Mouse (Mus musculus): Measurements from ENCODE around the gene Src. TPM values are rescaled to one million over a fixed set of nuclear protein-coding genes. Genes with fewer than 3 reads are reported as not detected.
A peak's percentile ranks its signal among the peaks of the same experiment; 100 is the strongest.

Gene Src
- polyA plus RNA-seq, 1 experiment from 2014 or later, result 32.5 TPM

DNA sequence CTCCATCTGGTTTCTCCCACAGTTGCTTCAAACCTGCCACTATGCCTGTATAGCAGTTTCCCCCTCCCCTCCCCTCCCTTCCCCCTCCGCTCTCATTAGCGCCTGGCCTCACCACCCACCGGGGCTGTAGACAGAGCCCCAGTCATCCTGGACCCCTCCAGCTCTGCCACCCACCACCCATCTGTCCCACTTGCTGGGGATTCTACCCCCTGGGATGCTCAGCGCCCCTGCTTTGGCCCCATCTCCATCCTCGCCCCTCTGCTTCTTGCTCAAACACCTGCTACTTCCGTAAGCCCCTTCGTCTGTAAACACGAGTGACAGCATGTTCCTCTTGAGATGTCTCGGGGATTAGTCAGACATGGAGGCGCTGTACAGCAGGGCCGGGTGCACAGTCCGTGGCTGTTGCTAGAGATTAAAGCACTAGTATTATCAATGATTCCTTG is 69.5 kb downstream of the Src start:
- peaks cover 27% of the 10 kb centered on the region for H3K4me1 ChIP-seq (replicated peaks)
- H3K9me3 ChIP-seq, result no peaks in the 10 kb centered on the region
- H3K27ac ChIP-seq (replicated peaks), result peak overlapping the region; percentile 59
- 0 out of 2 replicates have a peak, but pooled peaks have one; percentile 50 for ATAC-seq (ENCODE audit: low read depth)
- H3K4me3 ChIP-seq, result no peak overlapping the region
- WGBS, result 14% methylated on average over 12 of the region's 12 CpGs
- no peaks in the 10 kb centered on the region for H3K36me3 ChIP-seq
- peak overlapping the region; percentile 2; the same call in 1 of the 2 replicates for H3K9ac ChIP-seq
- H3K4me2 ChIP-seq, result 0 out of 2 replicates have a peak overlapping the region, but pooled peaks have one; percentile 0
- no peaks in the 10 kb centered on the region for H3K27me3 ChIP-seq

DNA sequence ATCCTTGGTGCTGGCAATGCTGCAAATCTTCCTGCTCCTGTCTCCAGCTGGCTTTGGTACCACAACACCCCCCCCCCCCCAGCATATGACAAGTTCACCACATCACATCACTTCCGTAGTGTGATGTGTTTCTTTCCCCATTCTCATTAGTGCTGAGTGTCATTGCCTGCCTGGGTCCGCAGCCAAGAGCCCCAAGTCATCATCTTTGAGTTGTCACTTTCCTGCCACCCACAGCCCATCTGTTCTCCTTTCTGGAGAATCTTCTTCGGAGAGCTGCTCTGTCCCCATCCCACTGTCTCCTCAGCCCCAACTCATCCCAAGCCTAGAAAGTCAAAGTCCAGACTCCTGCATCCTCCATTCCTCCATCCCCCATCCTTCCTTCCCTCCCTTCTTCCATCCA is 75.0 kb downstream of the Src start:
- Histone ChIP-seq H3K4me2 (no peak overlapping the region), H3K9ac (no peak overlapping the region), H3K27me3 (no peaks in the 10 kb centered on the region), H3K9me3 (no peaks in the 10 kb centered on the region), H3K4me3 (no peak overlapping the region), H3K36me3 (no peaks in the 10 kb centered on the region), H3K27ac (replicated peaks) (no peak overlapping the region), H3K4me1 (replicated peaks) (peaks cover 8% of the 10 kb centered on the region)
- 89% methylated on average over 3 of the region's 3 CpGs for WGBS
- ATAC-seq (ENCODE audit: low read depth), result no peak

- no peak overlapping the region for H3K4me2 ChIP-seq
- H3K27ac ChIP-seq (replicated peaks), result 0 out of 2 replicates have a peak overlapping the region, but pooled peaks have one; percentile 23
- ATAC-seq (ENCODE audit: low read depth), result 0 out of 2 replicates have a peak, but pooled peaks have one; percentile 42
- H3K9ac ChIP-seq, result no peak overlapping the region
- H3K36me3 ChIP-seq, result no peaks in the 10 kb centered on the region
- no peaks in the 10 kb centered on the region for H3K9me3 ChIP-seq
- 9% methylated on average over 4 of the region's 4 CpGs for WGBS
- peaks cover 17% of the 10 kb centered on the region for H3K4me1 ChIP-seq (replicated peaks)
- H3K27me3 ChIP-seq, result no peaks in the 10 kb centered on the region
- no peak overlapping the region for H3K4me3 ChIP-seq
Measured at GRCm38 (mm10) chr2:157498529-157498928, 80.3 kb downstream of the Src start.

GRCm38 (mm10) chr2:157500364-157500763 is 82.1 kb downstream of the Src start:
- no peak overlapping the region for H3K9ac ChIP-seq
- no peak for ATAC-seq (ENCODE audit: low read depth)
- H3K4me1 ChIP-seq (replicated peaks), result peaks cover 17% of the 10 kb centered on the region
- no peaks in the 10 kb centered on the region for H3K36me3 ChIP-seq
- H3K4me3 ChIP-seq, result no peak overlapping the region
- H3K27me3 ChIP-seq, result no peaks in the 10 kb centered on the region
- no peak overlapping the region for H3K27ac ChIP-seq (replicated peaks)
- WGBS, result 86% methylated on average over 2 of the region's 2 CpGs
- no peaks in the 10 kb centered on the region for H3K9me3 ChIP-seq
- H3K4me2 ChIP-seq, result no peak overlapping the region

- Histone ChIP-seq H3K27me3 (no peaks in the 10 kb centered on the region), H3K4me3 (no peak overlapping the region), H3K9me3 (no peaks in the 10 kb centered on the region), H3K9ac (no peak overlapping the region), H3K27ac (replicated peaks) (no peak overlapping the region), H3K4me1 (replicated peaks) (peaks cover 19% of the 10 kb centered on the region), H3K36me3 (no peaks in the 10 kb centered on the region), H3K4me2 (no peak overlapping the region)
- 87% methylated on average over 4 of the region's 4 CpGs for WGBS
- no peak for ATAC-seq (ENCODE audit: low read depth)
Measured at GRCm38 (mm10) chr2:157501324-157501723, 83.1 kb downstream of the Src start.

DNA sequence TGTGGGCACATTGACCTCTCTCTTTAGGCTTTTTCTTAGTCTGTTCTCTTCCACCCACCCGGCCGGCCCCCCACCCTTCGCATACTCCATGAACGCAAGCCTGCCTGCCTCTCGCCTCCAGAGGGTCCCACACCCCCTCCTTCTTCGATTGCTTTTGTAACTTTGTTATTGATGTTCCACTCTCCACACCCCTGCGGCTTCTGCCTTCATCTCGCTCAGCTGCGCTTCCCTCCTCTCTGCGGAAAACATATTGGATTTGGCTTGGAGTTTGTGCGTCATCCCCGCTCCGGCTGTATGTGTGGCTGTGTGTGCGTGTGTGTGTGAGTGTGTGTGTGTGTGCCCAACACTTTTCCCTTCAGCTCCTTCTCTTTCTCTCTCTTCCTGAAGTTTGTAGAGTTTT is 88.5 kb downstream of the Src start:
- Histone ChIP-seq H3K4me1 (replicated peaks) (peaks cover 26% of the 10 kb centered on the region), H3K9me3 (no peaks in the 10 kb centered on the region), H3K36me3 (no peaks in the 10 kb centered on the region), H3K4me3 (no peak overlapping the region), H3K4me2 (peak overlapping the region; percentile 32), H3K27me3 (no peaks in the 10 kb centered on the region), H3K9ac (0 out of 2 replicates have a peak overlapping the region, but pooled peaks have one; percentile 34), H3K27ac (replicated peaks) (no peak overlapping the region)
- 13% methylated on average over 14 of the region's 14 CpGs for WGBS
- ATAC-seq (ENCODE audit: low read depth), result 0 out of 2 replicates have a peak, but pooled peaks have one; percentile 51

- WGBS, result 82% methylated on average over 5 of the region's 5 CpGs
- no peak overlapping the region for H3K27ac ChIP-seq (replicated peaks)
- no peaks in the 10 kb centered on the region for H3K27me3 ChIP-seq
- H3K9me3 ChIP-seq, result no peaks in the 10 kb centered on the region
- H3K4me3 ChIP-seq, result no peak overlapping the region
- no peak for ATAC-seq (ENCODE audit: low read depth)
- H3K4me2 ChIP-seq, result no peak overlapping the region
- peaks cover 36% of the 10 kb centered on the region for H3K4me1 ChIP-seq (replicated peaks)
- H3K36me3 ChIP-seq, result no peaks in the 10 kb centered on the region
- no peak overlapping the region for H3K9ac ChIP-seq
Measured at GRCm38 (mm10) chr2:157509182-157509581, 90.9 kb downstream of the Src start.

GRCm38 (mm10) chr2:157510031-157510430 is 91.8 kb downstream of the Src start:
- Histone ChIP-seq H3K9me3 (no peaks in the 10 kb centered on the region), H3K27ac (replicated peaks) (no peak overlapping the region), H3K4me3 (no peak overlapping the region), H3K36me3 (no peaks in the 10 kb centered on the region), H3K27me3 (no peaks in the 10 kb centered on the region), H3K4me2 (no peak overlapping the region), H3K4me1 (replicated peaks) (peaks cover 44% of the 10 kb centered on the region), H3K9ac (no peak overlapping the region)
- no peak for ATAC-seq (ENCODE audit: low read depth)
- 80% methylated on average over 4 of the region's 4 CpGs for WGBS

DNA sequence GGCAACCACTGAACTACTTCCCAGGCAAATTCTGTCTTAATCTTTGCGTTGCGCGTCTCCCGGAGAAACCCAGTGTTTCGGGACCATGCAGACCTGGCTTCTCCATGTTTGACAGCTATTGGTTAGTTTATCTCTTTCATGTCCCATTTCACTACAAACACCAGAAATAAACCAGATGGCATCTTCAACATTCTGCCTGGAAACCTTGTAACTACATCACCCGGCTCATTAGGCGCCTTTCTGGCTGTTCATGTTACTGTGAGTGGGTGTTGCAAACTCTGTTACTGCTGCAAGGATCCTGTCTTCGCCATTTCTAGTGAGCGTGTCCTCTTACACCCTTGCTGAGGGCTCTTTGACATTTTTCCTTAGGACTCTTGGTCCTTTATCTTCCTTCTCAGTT is 94.6 kb downstream of the Src start:
- H3K4me3 ChIP-seq, result no peak overlapping the region
- H3K27ac ChIP-seq (replicated peaks), result no peak overlapping the region
- no peak overlapping the region for H3K4me2 ChIP-seq
- H3K36me3 ChIP-seq, result no peaks in the 10 kb centered on the region
- H3K9ac ChIP-seq, result no peak overlapping the region
- ATAC-seq (ENCODE audit: low read depth), result no peak
- no peaks in the 10 kb centered on the region for H3K9me3 ChIP-seq
- no peaks in the 10 kb centered on the region for H3K27me3 ChIP-seq
- H3K4me1 ChIP-seq (replicated peaks), result peaks cover 34% of the 10 kb centered on the region
- WGBS, result 90% methylated on average over 9 of the region's 9 CpGs

DNA sequence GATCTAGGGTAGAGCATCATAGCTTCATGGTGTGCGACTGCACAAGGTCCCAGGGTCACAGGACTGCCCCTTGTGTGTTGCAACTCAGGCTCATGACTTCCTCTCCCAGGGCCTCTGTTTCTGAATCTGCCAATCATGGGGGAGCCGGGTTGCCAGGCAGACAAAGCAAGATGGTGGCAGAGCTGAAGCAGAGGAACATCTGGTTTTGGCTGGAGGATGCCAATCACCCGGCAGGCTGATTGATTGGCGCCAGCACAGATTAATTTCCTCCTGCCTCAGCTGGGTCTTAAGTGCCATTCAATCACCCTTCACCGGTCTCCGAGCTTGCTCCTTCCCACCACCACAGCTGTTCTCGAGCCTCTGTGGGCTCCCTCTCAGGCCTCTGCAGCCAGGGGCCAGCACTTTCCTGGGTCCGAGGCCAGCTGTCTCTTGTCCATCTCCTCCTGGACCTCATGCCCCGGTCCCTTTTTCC is 95.5 kb downstream of the Src start:
- no peaks in the 10 kb centered on the region for H3K9me3 ChIP-seq
- no peak overlapping the region for H3K4me3 ChIP-seq
- H3K9ac ChIP-seq, result no peak overlapping the region
- no peaks in the 10 kb centered on the region for H3K27me3 ChIP-seq
- ATAC-seq (ENCODE audit: low read depth), result no peak
- 45% methylated on average over 9 of the region's 9 CpGs for WGBS
- H3K36me3 ChIP-seq, result no peaks in the 10 kb centered on the region
- H3K4me2 ChIP-seq, result no peak overlapping the region
- H3K27ac ChIP-seq (replicated peaks), result peak overlapping the region; percentile 33; the same call in 1 of the 2 replicates
- H3K4me1 ChIP-seq (replicated peaks), result peaks cover 43% of the 10 kb centered on the region

- H3K27ac ChIP-seq (replicated peaks), result peak overlapping the region; percentile 33; the same call in 1 of the 2 replicates
- ATAC-seq (ENCODE audit: low read depth), result no peak
- H3K4me3 ChIP-seq, result no peak overlapping the region
- no peak overlapping the region for H3K9ac ChIP-seq
- no peaks in the 10 kb centered on the region for H3K9me3 ChIP-seq
- WGBS, result 16% methylated on average over 4 of the region's 4 CpGs
- no peaks in the 10 kb centered on the region for H3K36me3 ChIP-seq
- H3K4me2 ChIP-seq, result no peak overlapping the region
- peaks cover 45% of the 10 kb centered on the region for H3K4me1 ChIP-seq (replicated peaks)
- no peaks in the 10 kb centered on the region for H3K27me3 ChIP-seq
Measured at GRCm38 (mm10) chr2:157514353-157514752, 96.1 kb downstream of the Src start.

DNA sequence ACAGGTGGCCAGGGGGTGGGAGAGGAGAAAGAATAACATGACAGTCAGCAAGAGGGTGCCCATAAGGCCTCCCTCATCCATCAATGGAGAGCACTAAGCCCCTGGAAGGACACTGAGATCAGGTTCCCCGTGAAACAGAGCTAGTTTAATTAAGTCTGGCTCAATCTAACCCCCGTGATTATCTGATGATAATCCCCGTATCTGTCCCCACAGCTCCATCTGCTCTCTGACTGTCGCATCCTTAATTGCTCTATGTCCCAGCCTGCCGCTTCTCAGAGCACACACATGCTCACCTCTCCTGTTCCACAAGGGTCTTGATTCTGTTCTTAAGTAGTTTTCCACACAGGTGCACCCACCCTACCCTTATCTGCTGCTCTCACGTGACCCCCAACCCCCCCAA is 99.3 kb downstream of the Src start:
- Histone ChIP-seq H3K9ac (no peak overlapping the region), H3K9me3 (no peaks in the 10 kb centered on the region), H3K36me3 (no peaks in the 10 kb centered on the region), H3K27me3 (no peaks in the 10 kb centered on the region), H3K4me1 (replicated peaks) (peaks cover 55% of the 10 kb centered on the region), H3K4me3 (no peak overlapping the region), H3K4me2 (no peak overlapping the region), H3K27ac (replicated peaks) (no peak overlapping the region)
- ATAC-seq (ENCODE audit: low read depth), result no peak
- 54% methylated on average over 6 of the region's 6 CpGs for WGBS

- H3K4me2 ChIP-seq, result no peak overlapping the region
- no peaks in the 10 kb centered on the region for H3K36me3 ChIP-seq
- no peak for ATAC-seq (ENCODE audit: low read depth)
- WGBS, result 44% methylated on average over 7 of the region's 7 CpGs
- no peak overlapping the region for H3K9ac ChIP-seq
- no peaks in the 10 kb centered on the region for H3K9me3 ChIP-seq
- H3K4me3 ChIP-seq, result no peak overlapping the region
- H3K4me1 ChIP-seq (replicated peaks), result peaks cover 52% of the 10 kb centered on the region
- no peak overlapping the region for H3K27ac ChIP-seq (replicated peaks)
- H3K27me3 ChIP-seq, result no peaks in the 10 kb centered on the region
Measured at GRCm38 (mm10) chr2:157518451-157518850, 100.2 kb downstream of the Src start.

Data from neural tube, embryonic 13.5 days (tissue).